Mouse (Mus musculus) retina, postnatal 1 day (tissue): ENCODE data around the gene Serpinb12.
A peak's percentile ranks its signal among the peaks of the same experiment; 100 is the strongest.
"Not testable (repeated sequence)": the region's sequence is repeated elsewhere in the genome, so short reads cannot be mapped to it uniquely, and the experiment has no call there.

Experiments
- DNase-seq: peaks from one replicate; pipeline ENCODE4 v3.0.0-alpha.2; 2012

Serpinb12 gene

GRCm38 (mm10) chr1:106934265-106934664, at the start of gene Serpinb12:
Serpinb12 (plus strand) TSS chr1:106934449.
- no peak for DNase-seq

GRCm38 (mm10) chr1:106895142-106895541, 39.1 kb upstream of the Serpinb12 start:
- not testable (repeated sequence) for DNase-seq

GRCm38 (mm10) chr1:106901406-106901805, 32.8 kb upstream of the Serpinb12 start:
- DNase-seq: peak; percentile 35

- no peak for DNase-seq
These were observed 2.3 kb upstream of the Serpinb12 start for GRCm38 (mm10) chr1:106931954-106932353.

GRCm38 (mm10) chr1:106933658-106934057, 591 bp upstream of the Serpinb12 start:
- DNase-seq: no peak

GRCm38 (mm10) chr1:106947217-106947616, 13.0 kb downstream of the Serpinb12 start:
- DNase-seq: no peak

GRCm38 (mm10) chr1:106959981-106960380, 25.7 kb downstream of the Serpinb12 start:
- DNase-seq: no peak

- DNase-seq: peak; percentile 6
These were observed 26.8 kb downstream of the Serpinb12 start for GRCm38 (mm10) chr1:106961023-106961422.

- no peak for DNase-seq
These were observed 46.4 kb downstream of the Serpinb12 start, which contains the start of gene Serpinb13 for GRCm38 (mm10) chr1:106980684-106981083. Serpinb13 (plus strand) TSS chr1:106980984.

- no peak for DNase-seq
These were observed 48.8 kb downstream of the Serpinb12 start for GRCm38 (mm10) chr1:106983092-106983491.

- DNase-seq: no peak
These were observed 49.6 kb downstream of the Serpinb12 start for GRCm38 (mm10) chr1:106983865-106984264.

GRCm38 (mm10) chr1:107000424-107000823, 66.2 kb downstream of the Serpinb12 start:
- peak; percentile 7 for DNase-seq

- DNase-seq: no peak
These were observed 67.5 kb downstream of the Serpinb12 start for GRCm38 (mm10) chr1:107001754-107002153.

- DNase-seq: no peak
These were observed 72.1 kb downstream of the Serpinb12 start for GRCm38 (mm10) chr1:107006316-107006715.
